Mouse (Mus musculus): Measurements from ENCODE around the gene Mios.

- no peak for TF ChIP-seq POLR2A (IDR thresholded peaks at IDR 0.05; ENCODE audit: insufficient read depth, low read depth, low read length)
- no peak for TF ChIP-seq CTCF (IDR thresholded peaks at IDR 0.05; ENCODE audit: insufficient read depth, low read depth, low read length)
These were observed 50.6 kb downstream of the Mios start for GRCm38 (mm10) chr6:8259667-8260044.
